Mouse (Mus musculus) thymus, adult 18-20 months (tissue): ENCODE data around the gene Enc1.
"Not testable (repeated sequence)": the region's sequence is repeated elsewhere in the genome, so short reads cannot be mapped to it uniquely, and the experiment has no call there.

Experiments
- DNase-seq, 2 experiments: peaks; one replicate each; pipeline ENCODE4 v3.0.0; 2022; ENCODE audit warnings: mixed read lengths in 2 of 2

The Enc1 gene

GRCm38 (mm10) chr13:97252469-97252868 is 11.6 kb downstream of the Enc1 start:
- DNase-seq, result no peak

DNA sequence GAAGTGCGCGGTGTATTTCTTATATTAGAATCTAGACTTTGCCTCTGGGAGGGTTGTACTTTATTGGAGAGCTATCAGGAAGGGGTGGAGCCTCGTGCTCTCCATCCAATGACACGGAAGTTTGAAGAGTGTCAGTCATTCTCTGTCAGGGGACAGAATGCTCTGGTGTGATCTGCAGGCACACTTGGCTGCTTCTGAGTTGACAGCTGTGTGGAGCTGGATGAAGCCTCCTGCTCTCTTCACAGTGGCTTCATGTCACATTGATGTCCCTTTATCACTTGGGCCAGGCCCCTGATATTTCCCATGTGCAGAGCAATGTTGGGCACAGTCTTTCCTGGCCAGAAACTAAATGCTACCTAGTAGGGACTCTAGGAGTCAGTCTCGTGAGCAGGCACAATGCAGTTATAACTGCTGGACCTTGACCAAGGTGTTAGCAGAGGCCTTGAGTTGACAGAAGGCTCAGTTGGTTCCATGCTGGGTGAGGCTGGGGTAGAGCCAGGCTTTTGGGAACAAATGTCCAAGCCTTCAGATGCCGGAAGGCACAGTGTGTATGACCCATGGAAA is 12.6 kb downstream of the Enc1 start:
- no peak for DNase-seq

- no peak for DNase-seq
These were observed 13.1 kb downstream of the Enc1 start for GRCm38 (mm10) chr13:97253994-97254393.

DNA sequence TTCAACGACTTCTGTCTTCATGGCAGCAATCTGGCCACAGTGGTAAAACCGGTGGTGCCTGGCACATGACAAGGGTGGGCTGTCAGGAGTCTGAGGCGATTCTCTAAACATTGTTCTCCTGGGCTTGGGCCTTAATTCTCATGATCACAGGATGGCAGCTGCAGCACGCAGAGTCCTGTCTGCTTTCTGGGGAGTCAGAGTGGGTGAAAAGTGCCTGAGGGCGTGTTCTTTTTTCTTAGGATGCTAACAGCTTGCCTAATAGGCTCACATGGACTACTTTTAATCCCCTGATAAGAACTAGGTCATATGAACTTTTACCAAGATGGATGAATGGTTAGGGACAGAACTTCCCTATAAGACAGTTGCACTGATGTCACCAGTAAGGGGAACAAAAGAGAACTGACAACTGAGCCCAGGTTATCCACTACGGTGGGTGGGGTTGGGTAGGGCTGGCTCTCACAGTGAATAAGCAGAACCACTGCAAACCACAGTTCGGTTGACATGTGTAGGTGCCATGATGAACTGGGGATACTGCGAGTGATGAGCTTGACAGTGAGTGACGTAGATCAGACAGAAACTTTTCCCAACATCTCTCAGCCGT is 13.8 kb downstream of the Enc1 start:
- no peak for DNase-seq

DNA sequence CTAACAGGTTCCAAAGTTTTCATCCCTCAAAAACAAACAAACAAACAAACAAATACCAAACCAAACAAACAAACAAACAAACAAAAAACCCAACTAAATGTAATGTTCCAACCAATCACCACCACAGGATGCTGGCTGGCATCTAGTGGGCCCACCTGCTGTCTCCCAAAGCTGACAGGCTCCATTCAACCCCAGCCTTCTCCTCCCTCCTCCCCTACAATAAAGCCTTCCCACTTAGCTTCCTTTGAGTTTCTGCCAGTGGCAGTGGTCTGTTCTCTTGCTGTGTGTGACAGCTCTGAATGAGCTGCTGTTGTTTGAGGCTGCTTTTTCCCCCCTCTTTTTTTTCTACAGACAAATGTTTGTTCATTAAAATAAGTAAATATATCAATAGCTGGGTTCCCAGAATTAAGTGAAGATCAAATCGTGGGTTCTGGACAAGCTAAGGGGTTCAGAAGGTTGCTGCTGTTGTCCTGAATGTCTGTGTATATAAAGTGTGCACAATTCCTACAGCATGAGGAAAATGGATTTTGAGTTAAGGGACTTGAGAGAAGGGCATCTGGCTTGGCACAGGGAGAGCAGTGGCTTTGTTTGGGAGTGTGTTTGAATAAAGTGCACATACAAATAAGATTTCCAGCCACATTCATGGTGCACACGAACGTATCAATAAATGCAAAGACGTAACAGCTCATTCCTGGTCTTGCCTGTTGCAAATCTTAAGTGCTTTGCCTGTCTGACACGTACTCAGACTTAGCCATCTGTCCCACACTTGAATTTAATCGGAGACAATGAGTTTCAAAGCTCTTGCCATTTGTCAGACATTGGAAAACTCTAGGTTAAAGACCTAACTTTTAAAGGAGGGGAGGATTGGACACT is 15.3 kb downstream of the Enc1 start:
- DNase-seq, result no peak

DNA sequence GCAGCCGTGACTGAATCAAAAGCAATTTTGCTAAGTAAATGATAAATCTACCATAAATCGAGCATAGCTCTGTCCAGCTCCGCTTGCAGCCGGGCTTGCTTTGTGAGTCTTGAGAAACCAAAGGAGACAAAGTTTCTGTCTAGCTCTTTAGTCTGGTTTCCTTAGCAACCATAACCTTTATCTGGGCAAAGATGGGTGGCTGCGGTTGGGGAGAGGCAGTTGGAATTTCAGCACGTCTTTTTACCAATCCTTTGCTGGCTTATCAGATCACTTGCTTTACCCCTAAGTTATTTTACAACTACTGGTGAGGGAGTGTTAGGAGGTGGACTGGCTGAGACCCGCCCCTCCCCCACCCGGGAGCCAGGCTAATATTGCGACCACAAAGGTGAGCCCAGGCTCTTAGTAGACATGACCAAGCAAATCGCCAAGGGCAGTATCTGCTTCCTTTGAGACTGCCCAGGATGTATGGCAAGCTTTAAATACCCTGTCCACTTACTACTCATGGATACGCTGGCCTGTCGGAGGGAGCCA is 16.0 kb downstream of the Enc1 start:
- DNase-seq, result no peak

GRCm38 (mm10) chr13:97259271-97259670 is 18.4 kb downstream of the Enc1 start:
- DNase-seq, result no peak

DNA sequence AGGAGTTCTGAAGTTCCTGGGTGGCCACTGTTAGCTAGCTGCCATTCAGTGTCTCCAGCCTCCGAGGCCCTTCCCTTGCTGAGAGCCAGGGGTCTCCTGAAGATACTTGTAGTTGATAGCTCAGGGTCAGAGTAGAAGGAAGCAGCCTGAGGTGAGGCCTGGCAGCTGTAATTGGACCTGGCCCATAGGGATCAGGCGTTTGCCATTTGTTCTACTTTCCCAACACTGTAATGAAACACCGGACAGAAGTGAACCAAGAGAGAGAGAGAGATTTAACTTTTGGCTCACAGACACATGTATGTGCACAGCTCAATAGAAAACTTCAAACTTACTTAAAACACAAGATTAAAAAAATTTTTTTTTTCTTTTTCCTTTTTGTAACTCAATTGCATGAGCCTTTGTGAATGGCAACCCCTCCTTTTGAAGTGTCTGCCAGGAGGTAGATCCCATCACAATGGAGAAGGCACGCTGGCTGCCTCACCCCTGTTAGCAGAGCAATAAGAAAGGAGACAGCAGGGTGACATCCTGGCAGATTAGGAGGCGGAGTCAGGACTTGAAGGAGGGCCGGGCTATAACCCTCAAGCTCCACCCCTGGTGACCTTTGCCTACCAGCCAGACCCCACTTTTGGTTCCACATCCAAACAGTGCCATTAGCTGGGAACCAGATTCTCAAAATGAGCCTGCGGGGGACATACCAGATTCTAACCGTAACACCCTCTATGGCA is 19.7 kb downstream of the Enc1 start:
- DNase-seq, result no peak

- no peak for DNase-seq
These were observed 20.6 kb downstream of the Enc1 start for GRCm38 (mm10) chr13:97261549-97261948.

DNA sequence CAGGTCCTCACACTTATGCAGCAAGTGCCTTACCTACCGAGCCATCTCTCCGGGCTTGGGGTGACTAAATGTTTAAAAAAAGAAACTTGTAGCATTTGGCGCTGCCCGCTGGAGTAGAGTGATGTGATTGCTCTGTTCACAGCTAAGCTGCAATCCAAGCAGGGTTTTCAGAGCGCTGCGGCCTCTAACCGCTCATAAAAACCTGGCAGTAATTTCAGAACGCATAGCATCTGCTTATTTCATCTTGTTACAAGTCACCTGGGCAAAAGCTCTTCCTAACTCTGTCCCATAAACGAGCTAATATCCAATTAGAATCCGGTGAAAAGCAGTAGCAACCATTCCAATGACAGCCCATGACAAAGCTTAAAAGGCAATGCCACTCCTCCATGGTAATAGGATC is 21.8 kb downstream of the Enc1 start:
- no peak for DNase-seq

GRCm38 (mm10) chr13:97265534-97265933 is 24.6 kb downstream of the Enc1 start:
- DNase-seq, result not testable (repeated sequence)

DNA sequence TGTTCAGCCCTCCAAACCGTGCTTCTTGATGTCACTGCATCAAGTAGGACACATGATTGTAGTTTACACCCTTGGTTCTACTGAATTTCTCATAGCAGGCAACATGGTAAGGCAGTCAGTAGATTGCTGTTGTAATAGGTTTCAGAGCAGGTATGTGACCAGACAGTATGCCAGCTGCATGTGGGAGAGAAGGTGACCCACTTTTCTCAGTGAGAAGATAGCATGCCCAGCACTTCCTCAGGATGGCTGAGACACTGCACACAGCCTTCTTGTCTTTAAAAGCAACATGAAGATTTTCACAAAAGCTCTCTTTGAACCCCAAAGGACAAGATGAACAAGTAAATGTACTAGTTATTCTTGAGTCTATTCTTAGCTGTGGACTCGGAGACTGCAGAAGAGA is 29.8 kb downstream of the Enc1 start:
- no peak for DNase-seq

GRCm38 (mm10) chr13:97271641-97272040 is 30.7 kb downstream of the Enc1 start:
- no peak for DNase-seq

GRCm38 (mm10) chr13:97274757-97275156 is 33.9 kb downstream of the Enc1 start:
- DNase-seq, result no peak

GRCm38 (mm10) chr13:97275482-97275881 is 34.6 kb downstream of the Enc1 start:
- no peak for DNase-seq

GRCm38 (mm10) chr13:97282051-97282910 is 41.4 kb downstream of the Enc1 start:
- DNase-seq, result no peak

DNA sequence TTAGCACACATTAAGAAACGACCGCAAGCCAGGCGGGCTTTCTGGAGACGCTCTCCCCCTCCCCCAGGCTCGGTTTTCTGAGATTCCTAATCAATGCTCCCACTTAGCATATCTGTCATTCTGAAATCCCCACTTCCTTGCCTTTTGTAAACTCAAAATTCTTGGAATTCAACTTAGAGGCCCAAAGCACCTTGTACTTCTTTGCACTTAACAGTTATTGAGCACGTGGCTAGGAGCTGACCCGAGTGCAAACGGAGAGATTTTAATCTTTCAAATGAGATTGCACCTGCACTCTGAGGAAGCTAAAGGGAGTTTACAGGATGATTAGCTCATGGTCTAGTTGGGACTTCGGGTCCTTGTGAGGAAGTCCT is 42.0 kb downstream of the Enc1 start:
- no peak for DNase-seq

DNA sequence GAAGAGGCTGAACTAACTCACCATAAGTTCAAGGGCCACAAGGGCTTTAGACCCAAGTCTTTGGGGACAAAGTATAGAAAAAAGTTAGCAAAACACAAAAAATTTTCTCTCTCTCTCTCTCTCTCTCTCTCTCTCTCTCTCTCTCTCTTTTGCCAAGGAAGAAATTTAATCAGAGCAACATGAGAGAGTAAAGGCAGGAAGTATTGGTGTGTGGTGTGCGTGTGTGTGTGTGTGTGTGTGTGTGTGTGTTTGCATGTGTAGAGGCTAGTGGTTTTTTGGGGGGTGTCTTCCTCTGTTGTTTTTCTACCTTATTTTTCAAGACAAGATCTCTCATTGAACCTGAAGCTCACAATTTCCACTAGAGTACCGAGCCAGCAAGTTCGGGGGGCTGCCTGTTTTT is 46.1 kb downstream of the Enc1 start:
- DNase-seq, result no peak

DNA sequence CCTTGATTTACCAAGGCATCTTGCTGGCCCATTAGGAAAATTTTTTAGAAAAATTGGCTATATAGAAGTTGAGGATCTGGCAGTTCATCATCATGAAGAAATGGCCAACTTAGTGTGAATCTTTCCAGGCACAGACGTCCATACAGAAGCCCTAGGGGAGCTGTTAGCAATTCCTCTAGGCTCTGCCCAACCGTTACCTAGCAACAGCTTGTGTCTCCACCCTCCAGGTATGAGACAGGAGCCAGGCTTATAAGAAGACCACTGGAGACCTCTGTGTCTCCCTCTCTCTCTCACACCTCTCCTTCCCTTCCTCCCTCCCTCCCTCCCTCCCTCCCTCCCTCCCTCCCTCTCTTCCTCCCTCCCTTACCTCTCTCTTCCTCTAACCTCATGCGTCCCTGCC is 49.8 kb downstream of the Enc1 start:
- DNase-seq, result no peak

GRCm38 (mm10) chr13:97291354-97291753 is 50.4 kb downstream of the Enc1 start:
- no peak for DNase-seq

GRCm38 (mm10) chr13:97292026-97292425 is 51.1 kb downstream of the Enc1 start:
- no peak for DNase-seq
